Mouse (Mus musculus): ENCODE measurements around the gene Gm49396.

Gene Gm49396

GRCm38 (mm10) chr7:30563117-30563905 lies at the start of gene Gm49396, which contains the start of the genes U2af1l4 and Psenen:
Gene Gm49396 (plus strand): TSS chr7:30563344.
Gene U2af1l4 (plus strand): TSS chr7:30563301.
Gene Psenen (minus strand): TSS chr7:30563627.
- DNase-seq: peak; percentile 99

GRCm38 (mm10) chr7:30515003-30515760 lies 48.0 kb upstream of the Gm49396 start:
- DNase-seq: no peak

GRCm38 (mm10) chr7:30518325-30518724 lies 44.8 kb upstream of the Gm49396 start:
- no peak for DNase-seq

- no peak for DNase-seq
These were observed 42.7 kb upstream of the Gm49396 start for GRCm38 (mm10) chr7:30520396-30520795.

GRCm38 (mm10) chr7:30520856-30521255 lies 42.3 kb upstream of the Gm49396 start:
- no peak for DNase-seq

GRCm38 (mm10) chr7:30522871-30523270 lies 40.3 kb upstream of the Gm49396 start:
- no peak for DNase-seq

GRCm38 (mm10) chr7:30524487-30524886 lies 38.7 kb upstream of the Gm49396 start:
- no peak for DNase-seq

GRCm38 (mm10) chr7:30525954-30526353 lies 37.2 kb upstream of the Gm49396 start:
- DNase-seq: peak; percentile 41

- DNase-seq: no peak
These were observed 36.7 kb upstream of the Gm49396 start for GRCm38 (mm10) chr7:30526399-30526798.

GRCm38 (mm10) chr7:30526981-30527380 lies 36.2 kb upstream of the Gm49396 start:
- no peak for DNase-seq

GRCm38 (mm10) chr7:30531291-30531815 lies 31.8 kb upstream of the Gm49396 start:
- no peak for DNase-seq

- no peak for DNase-seq
These were observed 30.2 kb upstream of the Gm49396 start for GRCm38 (mm10) chr7:30532931-30533330.

GRCm38 (mm10) chr7:30533941-30534632 lies 29.1 kb upstream of the Gm49396 start:
- DNase-seq: no peak

- DNase-seq: peak; percentile 98
These were observed 28.2 kb upstream of the Gm49396 start, which contains the start of gene Arhgap33 for GRCm38 (mm10) chr7:30534633-30535577. Gene Arhgap33 (minus strand): TSS chr7:30535060.

GRCm38 (mm10) chr7:30540572-30540971 lies 22.6 kb upstream of the Gm49396 start:
- no peak for DNase-seq

- no peak for DNase-seq
These were observed 18.8 kb upstream of the Gm49396 start for GRCm38 (mm10) chr7:30544327-30544726.

GRCm38 (mm10) chr7:30549880-30550279 lies 13.3 kb upstream of the Gm49396 start:
- DNase-seq: no peak

- DNase-seq: no peak
These were observed 12.5 kb upstream of the Gm49396 start for GRCm38 (mm10) chr7:30550603-30551002.

GRCm38 (mm10) chr7:30551445-30552101 lies 11.6 kb upstream of the Gm49396 start:
- DNase-seq: peak; percentile 85

- peak; percentile 100 for DNase-seq
These were observed 10.8 kb upstream of the Gm49396 start, which contains the start of the genes Hspb6 and Proser3 for GRCm38 (mm10) chr7:30552102-30553020. Gene Hspb6 (plus strand): TSS chr7:30552178. Gene Proser3 (minus strand): TSS chr7:30552299.
